8 mouse cellular contexts compared by ENCODE assay signal in the genomic region with DNA sequence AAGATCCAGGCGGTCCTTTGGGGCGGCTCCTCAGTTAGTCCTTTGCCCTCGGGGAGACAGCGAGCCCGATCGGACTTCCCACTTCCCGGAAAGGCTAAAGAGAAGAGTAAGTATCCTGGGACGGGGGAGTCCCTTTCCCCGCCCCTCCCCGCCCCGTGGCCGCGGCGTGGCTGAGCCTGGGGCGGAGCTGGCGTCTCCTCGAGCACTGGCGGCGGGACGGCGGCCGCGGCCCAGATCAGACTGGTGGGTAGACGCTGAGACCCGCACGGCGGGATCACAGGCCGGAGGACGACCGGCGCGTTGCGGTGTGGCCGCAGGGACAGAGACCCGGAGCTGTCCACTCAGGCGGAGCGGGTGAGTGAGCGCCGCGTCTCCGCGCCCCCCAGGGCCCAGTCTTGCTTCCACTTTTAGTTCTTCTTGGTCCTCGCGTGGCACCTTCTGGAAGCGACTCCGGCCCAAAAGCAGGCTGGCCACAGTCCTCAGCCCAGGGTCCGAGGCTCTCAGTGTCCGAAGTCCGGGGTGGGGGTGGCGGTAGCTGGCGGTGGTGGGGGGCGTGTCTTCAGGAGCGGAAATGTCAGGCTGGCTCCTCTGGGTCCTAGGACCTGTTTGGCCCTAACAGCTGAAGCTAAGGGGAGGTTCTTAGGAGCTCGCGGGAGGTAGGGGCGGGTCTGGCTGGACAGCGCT. TPM values are rescaled to one million over a fixed set of nuclear protein-coding genes. Genes with fewer than 3 reads are reported as not detected.
A peak's percentile ranks its signal among the peaks of the same experiment; 100 is the strongest.
DNase-seq lines count a peak whose midpoint lies in the region; ATAC-seq and TF ChIP-seq lines count a peak whose summit lies in the region.

A gene (plus strand): TSS at position 205 of the 684 bp plus-strand sequence.

- no peak for TF ChIP-seq CTCF in left cerebral cortex, adult 2 months (IDR thresholded peaks at IDR 0.05)

- peak; percentile 56 to 58 for DNase-seq in left cerebral cortex, adult 2 months (ENCODE audit: extremely low spot score in 1 of 2, low spot score in 2 of 2)
- DNase-seq in left cerebral cortex, adult 9 months (ENCODE audit: low spot score in 2 of 2), result no peak
- DNase-seq in embryo, embryonic 10.5 days (ENCODE audit: low spot score), result peak; percentile 91
- peak; percentile 87 for DNase-seq in gastrocnemius, postnatal 25 days
- peak; percentile 84 for DNase-seq in limb, embryonic 14.5 days (ENCODE audit: low spot score)
- DNase-seq in spleen, adult 18-20 months, result peak; percentile 66 to 76

- peaks cover 5% of the 10 kb centered on the region for H3K4me1 ChIP-seq in limb, embryonic 14.5 days (ENCODE audit: control insufficient read depth, insufficient read depth, low read length)
- H3K4me1 ChIP-seq in midbrain, embryonic 15.5 days, result peaks cover 14% of the 10 kb centered on the region; the same call in 1 of the 2 replicates

- 1% methylated on average over 43 of the region's 57 CpGs for WGBS in limb, embryonic 14.5 days
- under 1% methylated on average over 56 of the region's 57 CpGs for WGBS in midbrain, embryonic 15.5 days

- peak within 1 kb of the TSS; percentile 72 for H3K9ac ChIP-seq in limb, embryonic 14.5 days (ENCODE audit: low read depth, low read length, severe bottlenecking)
- H3K9ac ChIP-seq in midbrain, embryonic 15.5 days, result peak within 1 kb of the TSS; percentile 71

- 0 out of 2 replicates have a peak, but pooled peaks have one; percentile 21 for TF ChIP-seq POLR2A in limb, embryonic 14.5 days (IDR thresholded peaks at IDR 0.05; ENCODE audit: borderline replicate concordance, extremely low read depth, insufficient read depth, insufficient read length)

- H3K36me3 ChIP-seq in limb, embryonic 14.5 days (ENCODE audit: control insufficient read depth, insufficient read depth, low read length), result peaks cover 18% of the 10 kb centered on the region
- no peaks in the 10 kb centered on the region for H3K36me3 ChIP-seq in midbrain, embryonic 15.5 days (replicated peaks)

- peak; percentile 76 for ATAC-seq in inflammation-experienced regulatory T-cells, adult 6 months
- peak; percentile 92 for ATAC-seq in limb, embryonic 14.5 days (ENCODE audit: low FRiP score, low read depth)
- ATAC-seq in midbrain, embryonic 15.5 days (replicated peaks), result peak; percentile 91

- H3K9me3 ChIP-seq in limb, embryonic 14.5 days (ENCODE audit: control insufficient read depth, low read length), result no peaks in the 10 kb centered on the region
- H3K9me3 ChIP-seq in midbrain, embryonic 15.5 days, result no peaks in the 10 kb centered on the region

- intact Hi-C loops in left cerebral cortex, adult 2 months (cut with DNase I), result no loop called here

- peak within 1 kb of the TSS; percentile 91 for H3K4me3 ChIP-seq in left cerebral cortex, adult 2 months
- H3K4me3 ChIP-seq in limb, embryonic 14.5 days (replicated peaks; ENCODE audit: low read length), result peak within 1 kb of the TSS; percentile 83
- peak within 1 kb of the TSS; percentile 82 for H3K4me3 ChIP-seq in midbrain, embryonic 15.5 days

- peak within 1 kb of the TSS; percentile 80 for H3K4me2 ChIP-seq in limb, embryonic 14.5 days (replicated peaks; ENCODE audit: low read depth, low read length, severe bottlenecking)
- H3K4me2 ChIP-seq in midbrain, embryonic 15.5 days, result peak within 1 kb of the TSS; percentile 90

- peak within 1 kb of the TSS; percentile 87 for H3K27ac ChIP-seq in left cerebral cortex, adult 2 months
- H3K27ac ChIP-seq in limb, embryonic 14.5 days (replicated peaks; ENCODE audit: low read depth, low read length), result peak within 1 kb of the TSS; percentile 72; the same call in 1 of the 2 replicates
- peak within 1 kb of the TSS; percentile 66 for H3K27ac ChIP-seq in midbrain, embryonic 15.5 days

- H3K27me3 ChIP-seq in limb, embryonic 14.5 days (ENCODE audit: control insufficient read depth, insufficient read depth, low read length), result no peaks in the 10 kb centered on the region
- H3K27me3 ChIP-seq in midbrain, embryonic 15.5 days (replicated peaks), result no peaks in the 10 kb centered on the region

RNA-seq across cellular contexts. Expression of the gene that starts here (rescaled TPM):
- total RNA-seq in left cerebral cortex, adult 2 months (2021), result 1 to 10 TPM; 4.0 to 4.4 TPM
- 1 to 10 TPM; 2.7 to 3.4 TPM for total RNA-seq in gastrocnemius, postnatal 25 days (2021)
- 10 to 100 TPM in 2 of 3 experiments, 1 to 10 TPM in 1; 8.4 to 12.4 (median 10.2) TPM for polyA plus RNA-seq in inflammation-experienced regulatory T-cells, adult 6 months (2017; shearing (Covaris generic))
- polyA plus RNA-seq in limb, embryonic 14.5 days (2012; rRNA removed), result 16.3 and 19.7 TPM in 2 replicates
- polyA plus RNA-seq in limb, embryonic 14.5 days (2014; fragmentation: Nextera tagmentation; extraction: Ambion mirVana), result 8.6 and 11.6 TPM in 2 replicates
- polyA plus RNA-seq in midbrain, embryonic 15.5 days (2015; fragmentation: Nextera tagmentation; extraction: Ambion mirVana), result 5.6 and 6.5 TPM in 2 replicates

Comparison
In these comparisons a context has a peak if more than half of its experiments do, and no peak if none do; other contexts are left out.
1. DNase-seq: peak in left cerebral cortex, adult 2 months (2 of 2), embryo, embryonic 10.5 days (single experiment), gastrocnemius, postnatal 25 days (single experiment), limb, embryonic 14.5 days (single experiment) and spleen, adult 18-20 months (2 of 2); none in left cerebral cortex, adult 9 months (0 of 2).
2. Peak in every context shown above with its lines, with median percentiles within 50 percentile points of each other: H3K27ac ChIP-seq, H3K4me3 ChIP-seq and ATAC-seq.